Mouse (Mus musculus): ENCODE measurements at regions not wholly inside any gene's neighbourhood (a gene's known extent, or its start where the extent isn't known, plus 50 kb on each side); places are given as distances from the start of the nearest gene placed in this dataset.

DNA sequence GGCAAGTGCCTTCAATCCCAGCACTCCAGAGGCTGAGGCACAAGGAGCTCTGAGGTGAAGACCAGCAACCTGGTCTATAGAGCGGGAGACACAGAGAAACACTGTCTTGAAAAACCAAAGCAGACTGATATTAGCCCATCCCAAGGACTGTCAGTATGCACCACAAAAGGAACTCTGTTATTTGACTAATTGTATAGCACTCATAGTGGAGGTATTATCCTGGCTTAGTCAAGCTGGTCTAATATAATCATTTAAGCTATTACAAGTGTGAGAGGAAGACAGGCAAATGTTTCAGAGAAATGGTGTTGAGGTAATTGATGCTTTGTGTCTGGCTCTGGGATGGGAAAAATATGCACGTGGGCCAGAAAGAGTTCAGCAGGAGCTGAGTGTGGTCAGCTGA lies 121.3 kb upstream of the Vegfc start:
- no peak for DNase-seq (ENCODE audit: extremely low read depth, low read depth, low spot score)
- WGBS, result 80% methylated on average over 2 of the region's 2 CpGs
- no peak overlapping the region for H3K27ac ChIP-seq (replicated peaks; ENCODE audit: insufficient read depth, low read depth, low read length)
- no peaks in the 10 kb centered on the region for H3K79me2 ChIP-seq (ENCODE audit: control insufficient read depth, insufficient read depth, low read length)
- TF ChIP-seq POLR2A (IDR thresholded peaks at IDR 0.05; ENCODE audit: extremely low read depth, insufficient read depth, low read length) (no peak), CTCF (IDR thresholded peaks at IDR 0.05; ENCODE audit: low read depth, low read length) (no peak)
- no peaks in the 10 kb centered on the region for H3K36me3 ChIP-seq (ENCODE audit: control insufficient read depth, insufficient read depth, low read length)
- no peaks in the 10 kb centered on the region for H3K4me1 ChIP-seq (ENCODE audit: control insufficient read depth, insufficient read depth, low read length)
- H3K27me3 ChIP-seq (ENCODE audit: control insufficient read depth, insufficient read depth, low read length), result no peaks in the 10 kb centered on the region
- H3K4me3 ChIP-seq (ENCODE audit: insufficient read depth, low read depth, low read length), result no peak overlapping the region
- no peak overlapping the region for H3K9ac ChIP-seq (ENCODE audit: low read depth, low read length)

DNA sequence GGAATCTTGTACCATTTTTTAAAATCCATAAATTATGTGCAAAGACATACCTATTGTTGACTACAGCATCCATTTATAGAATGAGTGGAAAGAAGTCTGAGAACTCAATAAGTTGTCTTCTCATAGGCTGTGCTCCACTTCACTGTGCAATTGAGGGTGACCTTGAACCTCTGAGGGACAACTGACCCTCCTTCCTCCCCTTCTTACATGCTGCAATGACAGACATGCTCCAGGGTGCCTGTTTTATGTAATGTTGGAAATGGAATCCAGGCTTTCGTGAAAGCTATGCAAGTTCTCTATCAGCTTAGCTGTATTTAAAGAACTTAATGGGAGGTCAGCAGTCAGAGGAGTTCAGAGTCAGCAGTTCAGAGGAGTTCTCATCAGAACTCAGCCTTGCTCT lies 118.9 kb upstream of the Vegfc start:
- Histone ChIP-seq H3K4me1 (ENCODE audit: control insufficient read depth, insufficient read depth, low read length) (no peaks in the 10 kb centered on the region), H3K36me3 (ENCODE audit: control insufficient read depth, insufficient read depth, low read length) (no peaks in the 10 kb centered on the region), H3K27ac (replicated peaks; ENCODE audit: insufficient read depth, low read depth, low read length) (no peak overlapping the region), H3K27me3 (ENCODE audit: control insufficient read depth, insufficient read depth, low read length) (no peaks in the 10 kb centered on the region), H3K79me2 (ENCODE audit: control insufficient read depth, insufficient read depth, low read length) (no peaks in the 10 kb centered on the region), H3K4me3 (ENCODE audit: insufficient read depth, low read depth, low read length) (no peak overlapping the region), H3K9ac (ENCODE audit: low read depth, low read length) (no peak overlapping the region)
- no peak for TF ChIP-seq CTCF (IDR thresholded peaks at IDR 0.05; ENCODE audit: low read depth, low read length)
- TF ChIP-seq POLR2A (IDR thresholded peaks at IDR 0.05; ENCODE audit: extremely low read depth, insufficient read depth, low read length), result no peak
- no peak for DNase-seq (ENCODE audit: extremely low read depth, low read depth, low spot score)
- 66% methylated on average over 1 of the region's 1 CpGs for WGBS

DNA sequence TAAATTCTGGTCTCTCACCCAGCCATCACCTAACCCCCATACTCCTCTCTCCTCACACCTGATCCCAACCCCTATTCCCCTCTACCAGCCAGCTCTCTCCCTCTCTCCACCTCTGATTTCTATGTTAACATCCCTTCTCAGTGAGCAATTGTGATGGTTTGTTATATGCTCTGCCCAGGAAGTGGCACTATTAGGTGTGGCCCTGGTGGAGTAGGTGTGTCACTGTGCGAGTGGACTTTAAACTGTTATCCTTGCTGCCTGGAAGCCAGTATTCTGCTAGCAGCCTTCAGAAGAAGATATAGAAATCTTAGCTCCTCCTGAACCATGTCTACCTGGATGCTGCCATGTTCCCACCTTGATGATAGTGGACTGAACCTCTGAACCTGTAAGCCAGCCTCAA lies 114.4 kb upstream of the Vegfc start:
- H3K36me3 ChIP-seq (ENCODE audit: control insufficient read depth, insufficient read depth, low read length), result no peaks in the 10 kb centered on the region
- no peak for TF ChIP-seq POLR2A (IDR thresholded peaks at IDR 0.05; ENCODE audit: extremely low read depth, insufficient read depth, low read length)
- no peak for TF ChIP-seq CTCF (IDR thresholded peaks at IDR 0.05; ENCODE audit: low read depth, low read length)
- no peak overlapping the region for H3K9ac ChIP-seq (ENCODE audit: low read depth, low read length)
- no peaks in the 10 kb centered on the region for H3K79me2 ChIP-seq (ENCODE audit: control insufficient read depth, insufficient read depth, low read length)
- 90% methylated on average over 1 of the region's 1 CpGs for WGBS
- no peaks in the 10 kb centered on the region for H3K27me3 ChIP-seq (ENCODE audit: control insufficient read depth, insufficient read depth, low read length)
- no peaks in the 10 kb centered on the region for H3K4me1 ChIP-seq (ENCODE audit: control insufficient read depth, insufficient read depth, low read length)
- H3K4me3 ChIP-seq (ENCODE audit: insufficient read depth, low read depth, low read length), result no peak overlapping the region
- no peak for DNase-seq (ENCODE audit: extremely low read depth, low read depth, low spot score)
- no peak overlapping the region for H3K27ac ChIP-seq (replicated peaks; ENCODE audit: insufficient read depth, low read depth, low read length)

DNA sequence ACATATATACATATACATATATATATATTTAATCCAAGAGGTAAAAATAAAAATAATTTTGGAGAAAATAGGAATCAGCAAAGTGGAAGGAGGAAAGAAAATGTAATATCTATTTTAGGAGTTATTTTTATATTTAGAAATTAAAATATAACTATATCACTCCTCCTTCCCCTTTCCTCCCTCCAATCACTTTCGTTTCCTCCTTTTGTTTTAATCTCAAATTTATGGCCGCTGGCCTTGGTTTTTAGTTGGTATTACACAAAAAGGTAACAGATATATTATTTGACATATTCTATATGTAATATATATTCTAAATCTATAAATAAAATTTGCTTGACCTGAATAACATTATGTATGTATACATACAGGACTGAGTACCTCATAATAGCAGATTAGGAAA lies 93.1 kb upstream of the Vegfc start:
- H3K79me2 ChIP-seq (ENCODE audit: control insufficient read depth, insufficient read depth, low read length), result no peaks in the 10 kb centered on the region
- H3K27me3 ChIP-seq (ENCODE audit: control insufficient read depth, insufficient read depth, low read length), result no peaks in the 10 kb centered on the region
- H3K9ac ChIP-seq (ENCODE audit: low read depth, low read length), result no peak overlapping the region
- H3K27ac ChIP-seq (replicated peaks; ENCODE audit: insufficient read depth, low read depth, low read length), result no peak overlapping the region
- no peak for DNase-seq (ENCODE audit: extremely low read depth, low read depth, low spot score)
- no peaks in the 10 kb centered on the region for H3K4me1 ChIP-seq (ENCODE audit: control insufficient read depth, insufficient read depth, low read length)
- 73% methylated on average over 2 of the region's 2 CpGs for WGBS
- no peaks in the 10 kb centered on the region for H3K36me3 ChIP-seq (ENCODE audit: control insufficient read depth, insufficient read depth, low read length)
- no peak overlapping the region for H3K4me3 ChIP-seq (ENCODE audit: insufficient read depth, low read depth, low read length)
- no peak for TF ChIP-seq CTCF (IDR thresholded peaks at IDR 0.05; ENCODE audit: low read depth, low read length)
- TF ChIP-seq POLR2A (IDR thresholded peaks at IDR 0.05; ENCODE audit: extremely low read depth, insufficient read depth, low read length), result no peak

DNA sequence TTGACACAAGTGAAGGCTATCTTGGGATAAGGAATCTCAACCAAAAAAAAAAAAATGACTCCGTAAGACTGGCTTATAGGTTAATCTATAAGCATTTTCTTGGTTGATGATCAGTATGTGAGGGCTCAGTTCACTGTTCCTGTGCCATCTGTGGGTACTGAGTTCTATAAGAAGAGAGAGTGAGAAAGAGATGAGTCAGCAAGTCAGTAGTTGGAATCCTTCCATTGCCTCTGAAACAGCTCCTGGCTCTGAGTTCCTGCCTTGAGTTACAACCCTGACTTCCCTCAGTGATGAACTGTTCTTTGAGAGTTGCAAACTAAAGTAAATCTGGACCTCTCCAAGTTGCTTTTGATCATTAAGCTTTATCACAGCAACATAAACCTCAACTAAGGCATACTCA lies 91.7 kb upstream of the Vegfc start:
- Histone ChIP-seq H3K27ac (replicated peaks; ENCODE audit: insufficient read depth, low read depth, low read length) (no peak overlapping the region), H3K36me3 (ENCODE audit: control insufficient read depth, insufficient read depth, low read length) (no peaks in the 10 kb centered on the region), H3K79me2 (ENCODE audit: control insufficient read depth, insufficient read depth, low read length) (no peaks in the 10 kb centered on the region), H3K9ac (ENCODE audit: low read depth, low read length) (no peak overlapping the region), H3K4me3 (ENCODE audit: insufficient read depth, low read depth, low read length) (no peak overlapping the region), H3K4me1 (ENCODE audit: control insufficient read depth, insufficient read depth, low read length) (no peaks in the 10 kb centered on the region), H3K27me3 (ENCODE audit: control insufficient read depth, insufficient read depth, low read length) (no peaks in the 10 kb centered on the region)
- no peak for DNase-seq (ENCODE audit: extremely low read depth, low read depth, low spot score)
- no peak for TF ChIP-seq POLR2A (IDR thresholded peaks at IDR 0.05; ENCODE audit: extremely low read depth, insufficient read depth, low read length)
- no peak for TF ChIP-seq CTCF (IDR thresholded peaks at IDR 0.05; ENCODE audit: low read depth, low read length)
- 95% methylated on average over 1 of the region's 1 CpGs for WGBS

DNA sequence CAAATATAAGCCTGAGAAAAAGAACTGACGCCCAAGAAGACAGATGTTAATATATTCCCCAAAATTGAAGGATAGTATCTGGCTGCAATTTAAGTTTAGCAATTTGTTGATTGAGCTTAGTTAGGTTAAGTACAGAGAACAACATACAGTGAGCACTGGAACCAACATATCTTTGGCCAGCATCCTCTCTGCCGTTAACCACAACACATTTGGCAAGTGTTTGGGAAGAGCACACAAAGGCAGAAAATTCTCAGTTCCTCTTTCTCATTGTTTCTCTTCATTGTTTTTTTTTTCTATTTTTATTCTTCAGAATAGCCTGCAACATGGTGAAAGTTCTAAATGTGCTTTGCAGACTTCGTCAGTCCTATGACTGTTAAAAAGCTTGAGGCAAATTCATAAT lies 83.2 kb upstream of the Vegfc start:
- H3K27me3 ChIP-seq (ENCODE audit: control insufficient read depth, insufficient read depth, low read length), result no peaks in the 10 kb centered on the region
- TF ChIP-seq CTCF (IDR thresholded peaks at IDR 0.05; ENCODE audit: low read depth, low read length) (no peak), POLR2A (IDR thresholded peaks at IDR 0.05; ENCODE audit: extremely low read depth, insufficient read depth, low read length) (no peak)
- no peaks in the 10 kb centered on the region for H3K79me2 ChIP-seq (ENCODE audit: control insufficient read depth, insufficient read depth, low read length)
- H3K4me3 ChIP-seq (ENCODE audit: insufficient read depth, low read depth, low read length), result no peak overlapping the region
- 79% methylated on average over 3 of the region's 3 CpGs for WGBS
- DNase-seq (ENCODE audit: extremely low read depth, low read depth, low spot score), result no peak
- no peaks in the 10 kb centered on the region; the same call in 1 of the 2 replicates for H3K4me1 ChIP-seq (ENCODE audit: control insufficient read depth, insufficient read depth, low read length)
- H3K27ac ChIP-seq (replicated peaks; ENCODE audit: insufficient read depth, low read depth, low read length), result no peak overlapping the region
- no peaks in the 10 kb centered on the region for H3K36me3 ChIP-seq (ENCODE audit: control insufficient read depth, insufficient read depth, low read length)
- no peak overlapping the region for H3K9ac ChIP-seq (ENCODE audit: low read depth, low read length)
